Comparison of ENCODE assay signal across 8 mouse cellular contexts in the genomic region with DNA sequence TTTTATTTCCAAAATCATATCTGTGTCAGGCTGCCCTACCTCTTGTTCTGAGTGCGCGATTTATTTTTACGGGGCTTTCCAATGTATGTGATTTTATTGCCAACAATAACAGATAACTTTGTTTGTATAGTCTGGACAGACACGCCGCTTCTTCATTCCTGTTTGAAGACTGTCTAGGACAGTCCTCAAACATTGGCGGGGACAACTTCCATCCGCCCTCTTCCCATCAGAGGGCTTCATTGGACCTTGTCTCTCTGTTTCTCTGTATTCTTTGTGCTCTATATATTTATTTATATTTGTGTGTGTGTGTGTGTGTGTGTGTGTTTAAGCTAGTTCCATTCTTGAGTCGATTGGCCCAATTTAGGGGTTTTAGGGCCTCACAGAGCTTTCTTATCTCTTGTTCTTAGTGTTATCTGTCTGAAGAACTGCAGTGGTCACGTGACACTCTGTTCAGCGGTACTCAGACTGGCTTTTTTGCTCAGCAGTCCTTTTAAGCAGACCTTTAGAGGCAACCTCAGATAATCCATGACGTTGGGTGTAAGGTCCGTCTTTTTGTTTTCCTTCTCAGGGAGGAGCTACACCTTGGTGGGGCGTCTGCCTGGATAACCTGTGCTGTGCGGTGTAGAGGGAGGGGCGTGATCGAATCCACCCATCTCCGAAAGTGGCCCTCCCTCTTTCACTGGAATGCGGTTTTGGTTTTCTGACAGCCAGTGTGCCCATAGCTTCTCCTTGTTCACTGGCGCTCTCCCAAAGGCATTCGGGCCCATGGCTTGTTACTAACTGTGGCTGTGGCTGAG. TPM values are rescaled to one million over a fixed set of nuclear protein-coding genes. Genes with fewer than 3 reads are reported as not detected.
A peak's percentile ranks its signal among the peaks of the same experiment; 100 is the strongest.
DNase-seq lines count a peak whose midpoint lies in the region; ATAC-seq and TF ChIP-seq lines count a peak whose summit lies in the region.

No protein-coding gene starts in this region.

- no peaks in the 10 kb centered on the region for H3K27me3 ChIP-seq in testis, adult 2 months (ENCODE audit: control insufficient read depth, insufficient read depth, low read length)
- no peaks in the 10 kb centered on the region for H3K27me3 ChIP-seq in lung, embryonic 14.5 days (ENCODE audit: insufficient read depth, low read length)
- H3K27me3 ChIP-seq in stomach, embryonic 16.5 days (ENCODE audit: control insufficient read depth, insufficient read depth, low read length): no peaks in the 10 kb centered on the region

- H3K36me3 ChIP-seq in testis, adult 2 months (ENCODE audit: control insufficient read depth, insufficient read depth, low read length): no peaks in the 10 kb centered on the region
- H3K36me3 ChIP-seq in lung, embryonic 14.5 days (ENCODE audit: insufficient read depth): no peaks in the 10 kb centered on the region
- H3K36me3 ChIP-seq in stomach, embryonic 16.5 days (ENCODE audit: control insufficient read depth, insufficient read depth, low read length): no peaks in the 10 kb centered on the region

- peak; percentile 71 for ATAC-seq in lung, embryonic 14.5 days (ENCODE audit: insufficient read depth)
- peak; percentile 64; the same call in 1 of the 2 replicates for ATAC-seq in stomach, embryonic 16.5 days (ENCODE audit: insufficient read depth, low FRiP score)
- no peak for ATAC-seq in cerebellum, adult (ENCODE audit: insufficient number of reproducible peaks, low FRiP score, low TSS enrichment)

- peak overlapping the region; percentile 64 for H3K4me3 ChIP-seq in testis, adult 2 months (ENCODE audit: control insufficient read depth, low read depth, low read length)
- H3K4me3 ChIP-seq in lung, embryonic 14.5 days (ENCODE audit: low read depth, low read length): no peak overlapping the region
- H3K4me3 ChIP-seq in stomach, embryonic 16.5 days (replicated peaks; ENCODE audit: low read length): peak overlapping the region; percentile 24

- TF ChIP-seq POLR2A in testis, adult 2 months (IDR thresholded peaks at IDR 0.05; ENCODE audit: control insufficient read depth, low read depth, low read length): no peak

- no peak overlapping the region for H3K27ac ChIP-seq in testis, adult 2 months (ENCODE audit: control insufficient read depth, insufficient read depth, low read depth, low read length)
- peak overlapping the region; percentile 46 for H3K27ac ChIP-seq in lung, embryonic 14.5 days (ENCODE audit: low read depth)
- H3K27ac ChIP-seq in stomach, embryonic 16.5 days (ENCODE audit: low read length): no peak overlapping the region

- H3K4me2 ChIP-seq in lung, embryonic 14.5 days: peak overlapping the region; percentile 54
- peak overlapping the region; percentile 49 for H3K4me2 ChIP-seq in stomach, embryonic 16.5 days (ENCODE audit: low read depth, low read length)

- WGBS in lung, embryonic 14.5 days: 21% methylated on average over 20 of the region's 20 CpGs
- 29% methylated on average over 20 of the region's 20 CpGs for WGBS in stomach, embryonic 16.5 days

- DNase-seq in testis, postnatal 14 days (ENCODE audit: low spot score): no peak
- DNase-seq in heart, postnatal 4 days: peak; percentile 29
- peak; percentile 76 for DNase-seq in lung, embryonic 14.5 days
- no peak for DNase-seq in thymus, postnatal 0 days (ENCODE audit: low spot score)
- no peak for DNase-seq in cerebellum, adult 18-20 months

- no peak for TF ChIP-seq CTCF in testis, adult 2 months (IDR thresholded peaks at IDR 0.05; ENCODE audit: control insufficient read depth, insufficient read depth, insufficient replicate concordance, low read depth, low read length)
- TF ChIP-seq CTCF in lung, embryonic 14.5 days (IDR thresholded peaks at IDR 0.05; ENCODE audit: low read depth): no peak

- 0 out of 2 replicates have a peak overlapping the region, but pooled peaks have one; percentile 13 for H3K9ac ChIP-seq in lung, embryonic 14.5 days
- H3K9ac ChIP-seq in stomach, embryonic 16.5 days (ENCODE audit: low read length): 0 out of 2 replicates have a peak overlapping the region, but pooled peaks have one; percentile 39

- H3K9me3 ChIP-seq in lung, embryonic 14.5 days (ENCODE audit: low read depth, low read length): no peaks in the 10 kb centered on the region
- no peaks in the 10 kb centered on the region for H3K9me3 ChIP-seq in stomach, embryonic 16.5 days (replicated peaks; ENCODE audit: control insufficient read depth, low read length)

- peaks cover 6% of the 10 kb centered on the region for H3K4me1 ChIP-seq in testis, adult 2 months (ENCODE audit: control insufficient read depth, insufficient read depth, low read length)
- H3K4me1 ChIP-seq in lung, embryonic 14.5 days (ENCODE audit: insufficient read depth): no peaks in the 10 kb centered on the region
- peaks cover 5% of the 10 kb centered on the region; the same call in 1 of the 2 replicates for H3K4me1 ChIP-seq in stomach, embryonic 16.5 days (ENCODE audit: control insufficient read depth, insufficient read depth, low read length)

RNA-seq across cellular contexts. Expression of gene Slco2a1, which starts 54.4 kb away (rescaled TPM):
- polyA plus RNA-seq in testis, adult 2 months (2012; rRNA removed): 2.4 and 6.7 TPM in 2 replicates
- 1 to 10 TPM; 9.5 to 10.0 TPM for total RNA-seq in heart, postnatal 4 days (2021)
- 15.1 and 15.4 TPM in 2 replicates for polyA plus RNA-seq in lung, embryonic 14.5 days (2014; fragmentation: Nextera tagmentation; extraction: Ambion mirVana)
- 11.8 and 14.5 TPM in 2 replicates for polyA plus RNA-seq in stomach, embryonic 16.5 days (2015; fragmentation: Nextera tagmentation; extraction: Ambion mirVana)
- polyA plus RNA-seq in thymus, postnatal 0 days (2015; fragmentation: Nextera tagmentation; extraction: Ambion mirVana): 10.0 and 12.2 TPM in 2 replicates

Comparison
In these comparisons a context has a peak if more than half of its experiments do, and no peak if none do; other contexts are left out.
1. DNase-seq: peak in heart, postnatal 4 days (single experiment) and lung, embryonic 14.5 days (single experiment); none in testis, postnatal 14 days (single experiment), thymus, postnatal 0 days (single experiment) and cerebellum, adult 18-20 months (0 of 2).